24 mouse cellular contexts compared by ENCODE assay signal in the genomic region with DNA sequence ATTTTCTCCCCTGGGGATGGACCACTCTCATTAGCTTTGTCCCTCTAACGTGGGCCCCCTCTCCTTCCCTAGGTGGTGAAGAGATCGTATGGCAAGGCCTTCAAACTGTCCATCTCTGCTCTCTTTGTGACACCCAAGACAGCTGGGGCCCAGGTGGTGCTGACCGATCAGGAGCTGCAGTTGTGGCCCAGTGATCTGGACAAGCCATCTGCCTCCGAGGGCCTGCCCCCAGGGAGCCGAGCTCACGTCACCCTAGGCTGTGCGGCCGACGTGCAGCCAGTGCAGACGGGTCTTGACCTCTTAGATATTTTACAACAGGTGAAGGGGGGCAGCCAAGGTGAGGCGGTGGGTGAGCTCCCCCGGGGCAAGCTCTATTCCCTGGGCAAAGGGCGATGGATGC. TPM values are rescaled to one million over a fixed set of nuclear protein-coding genes. Genes with fewer than 3 reads are reported as not detected.
DNase-seq lines count a peak whose midpoint lies in the region; ATAC-seq and TF ChIP-seq lines count a peak whose summit lies in the region.
"Had no signal": no experiment of that assay in that cellular context is flagged by ENCODE, and none has a peak within 500 bp of the region (broad histone marks: within the 10 kb centered on the region; RNA-seq: fewer than 3 reads in every experiment).

No protein-coding gene starts in this region.

- no peaks in the 10 kb centered on the region for H3K27me3 ChIP-seq in kidney, embryonic 16.5 days (ENCODE audit: insufficient read depth, low read length)
- H3K27me3 ChIP-seq in spleen, adult 2 months (ENCODE audit: control insufficient read depth, insufficient read depth, low read length): no peaks in the 10 kb centered on the region
- H3K27me3 ChIP-seq in CH12.LX (replicated peaks) (no peaks in the 10 kb centered on the region), myocyte (ENCODE audit: control insufficient read depth, insufficient read depth, insufficient read length) (no peaks in the 10 kb centered on the region)
- H3K27me3 ChIP-seq: forebrain, embryonic 13.5 days; hindbrain, embryonic 13.5 days had no signal

- ATAC-seq in kidney, embryonic 16.5 days (ENCODE audit: low FRiP score, low TSS enrichment): 0 out of 2 replicates have a peak, but pooled peaks have one; percentile 34
- ATAC-seq: forebrain, embryonic 13.5 days; forebrain, embryonic 16.5 days; hindbrain, embryonic 16.5 days had no signal

- no peak overlapping the region for H3K27ac ChIP-seq in kidney, embryonic 16.5 days (ENCODE audit: low read length)
- 0 out of 2 replicates have a peak overlapping the region, but pooled peaks have one; percentile 10 for H3K27ac ChIP-seq in spleen, adult 2 months (ENCODE audit: insufficient read depth, low read length)
- H3K27ac ChIP-seq in CH12.LX (ENCODE audit: insufficient read depth, low read depth): peak overlapping the region; percentile 3
- H3K27ac ChIP-seq: forebrain, embryonic 10.5 days; forebrain, embryonic 13.5 days; hindbrain, embryonic 10.5 days; hindbrain, embryonic 13.5 days had no signal

- 53% methylated on average over 13 of the region's 13 CpGs for WGBS in kidney, embryonic 16.5 days
- 49% methylated on average over 13 of the region's 13 CpGs for WGBS in spleen, adult 2 months

- no peak overlapping the region for H3K4me3 ChIP-seq in kidney, embryonic 16.5 days (ENCODE audit: low read length)
- no peak overlapping the region for H3K4me3 ChIP-seq in spleen, adult 2 months (ENCODE audit: extremely low read depth, insufficient read depth, insufficient read length)
- H3K4me3 ChIP-seq in CH12.LX (replicated peaks in 1 of 3; ENCODE audit: low read depth in 2 of 3, low read length in 2 of 3, poor library complexity in 1 of 3): no peak overlapping the region
- H3K4me3 ChIP-seq in myocyte: no peak overlapping the region
- H3K4me3 ChIP-seq: forebrain, embryonic 10.5 days; forebrain, embryonic 13.5 days; hindbrain, embryonic 10.5 days; hindbrain, embryonic 13.5 days had no signal

- H3ac ChIP-seq in myocyte (ENCODE audit: control insufficient read depth, insufficient read length): no peak overlapping the region

- TF ChIP-seq POLR2A in spleen, adult 2 months (IDR thresholded peaks at IDR 0.05; ENCODE audit: low read depth, low read length): no peak
- peak; percentile 15; the same call in 1 of the 2 replicates for TF ChIP-seq POLR2A in CH12.LX (IDR thresholded peaks at IDR 0.05; ENCODE audit: low read depth, low read length)
- no peak for TF ChIP-seq POLR2A in myocyte (IDR thresholded peaks at IDR 0.05; ENCODE audit: insufficient read length, low read depth)

- no peak for DNase-seq in kidney, postnatal 36 days
- peak in 1 of 2 experiments; percentile 52 for DNase-seq in spleen, adult 2 months (ENCODE audit: low read depth in 1 of 2, low spot score in 2 of 2)
- DNase-seq in spleen, postnatal 14 days (ENCODE audit: low spot score in 2 of 2): no peak
- no peak for DNase-seq in CH12.LX (ENCODE audit: extremely low read depth)
- no peak for DNase-seq in lung, postnatal 14 days
- no peak for DNase-seq in embryo, embryonic 10 days (ENCODE audit: low spot score)
- DNase-seq: adrenal gland, adult 2 months; adrenal gland, postnatal 14 days; cerebellum, adult 11-12 months; cerebellum, adult 8-10 months; cerebellum, postnatal 10 days; cerebellum, postnatal 36 days; gastrocnemius, postnatal 10 days; gastrocnemius, postnatal 36 days; heart, postnatal 36 days had no signal

- dilution Hi-C loops in CH12.LX (cut with MboI; ENCODE audit: extremely low pct_ligation_motif_present, extremely low pct_unique_long_range_greater_than_20kb, low sequenced_read_pairs): no loop called here

- no peak for TF ChIP-seq CTCF in spleen, adult 2 months (IDR thresholded peaks at IDR 0.05; ENCODE audit: extremely low read depth, insufficient read depth, insufficient read length, insufficient replicate concordance)
- TF ChIP-seq CTCF in CH12.LX (conservative IDR thresholded peaks at IDR 0.05 in 1 of 2, IDR thresholded peaks at IDR 0.05 in 1 of 2; ENCODE audit: low read depth in 2 of 2, low read length in 2 of 2): no peak

- no peak for TF ChIP-seq RAD21 in CH12.LX (IDR thresholded peaks at IDR 0.05; ENCODE audit: low read depth, low read length)

- H3K4me1 ChIP-seq in kidney, embryonic 16.5 days (ENCODE audit: insufficient read depth, low read length): peaks cover 8% of the 10 kb centered on the region
- H3K4me1 ChIP-seq in spleen, adult 2 months (ENCODE audit: control insufficient read depth, insufficient read depth, insufficient read length): peaks cover 71% of the 10 kb centered on the region
- H3K4me1 ChIP-seq in CH12.LX (ENCODE audit: control insufficient read depth in 1 of 2, insufficient read depth in 2 of 2): peaks cover 75 to 100% of the 10 kb centered on the region in 2 experiments

- no peak overlapping the region for H3K4me2 ChIP-seq in kidney, embryonic 16.5 days (replicated peaks; ENCODE audit: low read depth, low read length)
- H3K4me2 ChIP-seq in CH12.LX (ENCODE audit: insufficient read depth, low read depth, poor library complexity, severe bottlenecking) (no peak overlapping the region), myocyte (ENCODE audit: low read depth) (no peak overlapping the region)
- H3K4me2 ChIP-seq: forebrain, embryonic 13.5 days; heart, embryonic 11.5 days; hindbrain, embryonic 13.5 days had no signal

- peaks cover 53% of the 10 kb centered on the region for H3K36me3 ChIP-seq in kidney, embryonic 16.5 days (ENCODE audit: insufficient read depth, low read length)
- peaks cover 47% of the 10 kb centered on the region for H3K36me3 ChIP-seq in spleen, adult 2 months (ENCODE audit: control insufficient read depth, insufficient read depth, low read length)
- H3K36me3 ChIP-seq in CH12.LX (replicated peaks in 1 of 2; ENCODE audit: control insufficient read depth in 1 of 2, insufficient read depth in 1 of 2, low read length in 1 of 2) (peaks cover 72 to 93% of the 10 kb centered on the region in 2 experiments), myocyte (ENCODE audit: control insufficient read depth, insufficient read depth) (peaks cover 32% of the 10 kb centered on the region)

- no peaks in the 10 kb centered on the region for H3K9me3 ChIP-seq in kidney, embryonic 16.5 days (ENCODE audit: low read length)
- no peaks in the 10 kb centered on the region for H3K9me3 ChIP-seq in CH12.LX (replicated peaks; ENCODE audit: low read length)
- H3K9me3 ChIP-seq: forebrain, embryonic 10.5 days; forebrain, embryonic 13.5 days; hindbrain, embryonic 10.5 days; hindbrain, embryonic 13.5 days had no signal

- TF ChIP-seq EP300 in CH12.LX (IDR thresholded peaks at IDR 0.05; ENCODE audit: low read length): peak; percentile 47

- H3K79me2 ChIP-seq in CH12.LX (replicated peaks; ENCODE audit: control insufficient read depth, extremely low read depth, insufficient read depth, poor library complexity, severe bottlenecking): peaks cover 39% of the 10 kb centered on the region
- H3K79me2 ChIP-seq in myocyte (ENCODE audit: control insufficient read depth, insufficient read depth): no peaks in the 10 kb centered on the region

- in situ Hi-C loops in CH12.LX (cut with MboI; ENCODE audit: low pct_ligation_motif_present, low pct_unique_long_range_greater_than_20kb, low sequenced_read_pairs): no loop called here

- no peak overlapping the region for H3K9ac ChIP-seq in kidney, embryonic 16.5 days (replicated peaks; ENCODE audit: low read length)
- no peak overlapping the region for H3K9ac ChIP-seq in CH12.LX (ENCODE audit: insufficient read depth, low read depth)
- H3K9ac ChIP-seq: forebrain, embryonic 13.5 days; hindbrain, embryonic 13.5 days had no signal

TF ChIP-seq in CH12.LX, 34 proteins besides CTCF, POLR2A, EP300 and RAD21 (continues in another document):
- TF ChIP-seq MAZ (IDR thresholded peaks at IDR 0.05; ENCODE audit: low read depth, low read length) (0 out of 2 replicates have a peak, but pooled peaks have one; percentile 55), ZMIZ1 (IDR thresholded peaks at IDR 0.05; ENCODE audit: low read depth, low read length) (peak; percentile 58)

TF ChIP-seq in myocyte, 11 proteins besides CTCF, POLR2A, EP300 and RAD21 (continues in another document):
- no peak for TF ChIP-seq TCF12 (IDR thresholded peaks at IDR 0.05; ENCODE audit: insufficient read depth, poor library complexity, severe bottlenecking)
- TF ChIP-seq POLR2AphosphoS2 (IDR thresholded peaks at IDR 0.05; ENCODE audit: insufficient read length, low read depth): peak; percentile 13

RNA-seq across cellular contexts. Expression of gene Cnp, which starts 5.6 kb away (rescaled TPM):
- 30.1 and 33.6 TPM in 2 replicates for polyA plus RNA-seq in kidney, embryonic 16.5 days (2015; fragmentation: Nextera tagmentation; extraction: Ambion mirVana)
- 97.4 and 120 TPM in 2 replicates for polyA plus RNA-seq in spleen, adult 2 months (2012; rRNA removed)
- total RNA-seq in CH12.LX (2012; rRNA removed) (80.2 and 91.6 TPM in 2 replicates), CH12.LX (2014; rRNA removed) (75.9 and 87.8 TPM in 2 replicates)
- polyA plus RNA-seq in CH12.LX (2012; ENCODE audit: insufficient read length, low read depth) (77.7 and 81.2 TPM in 2 replicates), myocyte (2012; fragmentation: generic; extraction: Trizol) (18.5 TPM)

RNA-seq across cellular contexts. Expression of gene Ttc25, which starts 34.9 kb away (rescaled TPM):
- 1.0 and 1.1 TPM in 2 replicates for polyA plus RNA-seq in kidney, embryonic 16.5 days (2015; fragmentation: Nextera tagmentation; extraction: Ambion mirVana)
- polyA plus RNA-seq in spleen, adult 2 months (2012; rRNA removed): 0.04 and 0.07 TPM in 2 replicates
- total RNA-seq in CH12.LX (2012; rRNA removed) (1.3 and 1.8 TPM in 2 replicates), CH12.LX (2014; rRNA removed) (0.51 and 0.70 TPM in 2 replicates)
- polyA plus RNA-seq in CH12.LX (2012; ENCODE audit: insufficient read length, low read depth) (6.4 and 12.8 TPM in 2 replicates), myocyte (2012; fragmentation: generic; extraction: Trizol) (0.71 TPM)

RNA-seq across cellular contexts. Expression of gene Nkiras2, which starts 38.8 kb away (rescaled TPM):
- polyA plus RNA-seq in kidney, embryonic 16.5 days (2015; fragmentation: Nextera tagmentation; extraction: Ambion mirVana): 72.8 and 74.8 TPM in 2 replicates
- polyA plus RNA-seq in spleen, adult 2 months (2012; rRNA removed): 39.5 and 48.9 TPM in 2 replicates
- total RNA-seq in CH12.LX (2012; rRNA removed) (59.9 and 70.0 TPM in 2 replicates), CH12.LX (2014; rRNA removed) (46.6 and 53.8 TPM in 2 replicates)
- polyA plus RNA-seq in CH12.LX (2012; ENCODE audit: insufficient read length, low read depth) (57.9 and 60.0 TPM in 2 replicates), myocyte (2012; fragmentation: generic; extraction: Trizol) (130 TPM)

RNA-seq across cellular contexts. Expression of gene Dnajc7, which starts 39.7 kb away (rescaled TPM):
- 235 and 267 TPM in 2 replicates for polyA plus RNA-seq in kidney, embryonic 16.5 days (2015; fragmentation: Nextera tagmentation; extraction: Ambion mirVana)
- polyA plus RNA-seq in spleen, adult 2 months (2012; rRNA removed): 43.9 and 53.7 TPM in 2 replicates
- total RNA-seq in CH12.LX (2012; rRNA removed): 249 and 250 TPM in 2 replicates
- total RNA-seq in CH12.LX (2014; rRNA removed): 123 and 141 TPM in 2 replicates
- 455 and 516 TPM in 2 replicates for polyA plus RNA-seq in CH12.LX (2012; ENCODE audit: insufficient read length, low read depth)
- 113 TPM for polyA plus RNA-seq in myocyte (2012; fragmentation: generic; extraction: Trizol)

RNA-seq across cellular contexts. Expression of gene Acly, which starts 52.5 kb away (rescaled TPM):
- polyA plus RNA-seq in kidney, embryonic 16.5 days (2015; fragmentation: Nextera tagmentation; extraction: Ambion mirVana): 173 and 179 TPM in 2 replicates
- 57.4 and 58.6 TPM in 2 replicates for polyA plus RNA-seq in spleen, adult 2 months (2012; rRNA removed)
- total RNA-seq in CH12.LX (2012; rRNA removed) (246 and 263 TPM in 2 replicates), CH12.LX (2014; rRNA removed) (245 and 277 TPM in 2 replicates)
- polyA plus RNA-seq in CH12.LX (2012; ENCODE audit: insufficient read length, low read depth) (196 and 213 TPM in 2 replicates), myocyte (2012; fragmentation: generic; extraction: Trizol) (95.5 TPM)
